Mouse (Mus musculus) liver, adult 2 months (tissue): ENCODE data around the gene Agbl1. TPM values are rescaled to one million over a fixed set of nuclear protein-coding genes. Genes with fewer than 3 reads are reported as not detected.
"Not testable (repeated sequence)": the region's sequence is repeated elsewhere in the genome, so short reads cannot be mapped to it uniquely, and the experiment has no call there.

Experiments used
- DNase-seq: peaks from one replicate; pipeline ENCODE4 v3.0.0-alpha.2; 2011; ENCODE audit warnings: low read depth, low spot score; ENCODE audit errors: extremely low read depth
- H3K27ac ChIP-seq: fragments of 200-500 bp; replicated peaks from 2 replicates; pipeline ENCODE4 v1.5.1; 2012; ENCODE audit warnings: low read depth, mild to moderate bottlenecking, control low read depth, inconsistent platforms, low read length; ENCODE audit not compliant: insufficient read depth
- H3K27me3 ChIP-seq: fragments of 200-500 bp; 2 replicates; pipeline ENCODE4 v1.6.1; 2012; ENCODE audit warnings: mild to moderate bottlenecking, moderate library complexity, low read length, inconsistent platforms; ENCODE audit not compliant: control insufficient read depth, insufficient read depth
- H3K36me3 ChIP-seq: fragments of 200-500 bp; 2 replicates; pipeline ENCODE4 v1.6.1; 2012; ENCODE audit warnings: low read length, inconsistent platforms; ENCODE audit not compliant: control insufficient read depth, insufficient read depth
- H3K4me1 ChIP-seq: fragments of 200-500 bp; 2 replicates; pipeline ENCODE4 v1.6.1; 2011; ENCODE audit warnings: low read length; ENCODE audit not compliant: control insufficient read depth, insufficient read depth
- H3K4me3 ChIP-seq: fragments of 200-500 bp; 2 replicates; pipeline ENCODE4 v1.5.1; 2011; ENCODE audit warnings: low read depth, mild to moderate bottlenecking, control low read depth, low read length, moderate library complexity; ENCODE audit not compliant: insufficient read depth
- H3K79me2 ChIP-seq: fragments of 200-500 bp; 2 replicates; pipeline ENCODE4 v1.6.1; 2012; ENCODE audit warnings: inconsistent platforms, mild to moderate bottlenecking, low read length, moderate library complexity; ENCODE audit not compliant: control insufficient read depth, insufficient read depth
- H3K9ac ChIP-seq: fragments of 200-500 bp; 2 replicates; pipeline ENCODE4 v1.6.1; 2012; ENCODE audit warnings: low read depth, mild to moderate bottlenecking, control low read depth, inconsistent platforms, low read length
- CTCF ChIP-seq: fragments of 200-500 bp; IDR thresholded peaks from 2 replicates; pipeline ENCODE4 v1.5.1; 2011; ENCODE audit warnings: low read depth, low read length, control low read depth
- POLR2A ChIP-seq: fragments of 200-500 bp; IDR thresholded peaks from 2 replicates; pipeline ENCODE4 v1.6.1; 2011; ENCODE audit warnings: low read length, control low read depth; ENCODE audit not compliant: insufficient read depth; ENCODE audit errors: extremely low read depth
- WGBS: fragments of 180-500 bp; shearing (Covaris S2); methylation state at CpG from one replicate; pipeline ENCODE4 v1.1.7; 2018; 5-methylcytosine and 5-hydroxymethylcytosine counted together
- polyA plus RNA-seq: library from polyadenylated mRNA; depleted of rRNA; stranded (reverse); fragments of >200 nt; gene quantifications from 2 replicates; pipeline ENCODE4 v1.2.3, GENCODE M21; 2012
- total RNA-seq: library from RNA; depleted of rRNA; stranded (reverse); fragments of >200 nt; gene quantifications from 2 replicates; pipeline ENCODE4 v1.2.3, GENCODE M21; 2014

Gene Agbl1
- total and polyA plus RNA-seq, 2 experiments, result not detected

GRCm38 (mm10) chr7:76228881-76229280 is 806 bp upstream of the Agbl1 start:
- H3K27ac ChIP-seq, result no peak overlapping the region
- H3K4me1 ChIP-seq, result no peaks in the 10 kb centered on the region
- H3K27me3 ChIP-seq, result no peaks in the 10 kb centered on the region
- no peak overlapping the region for H3K9ac ChIP-seq
- no peak for DNase-seq
- no peak for TF ChIP-seq POLR2A
- TF ChIP-seq CTCF, result no peak
- no peaks in the 10 kb centered on the region for H3K36me3 ChIP-seq
- H3K79me2 ChIP-seq, result no peaks in the 10 kb centered on the region
- H3K4me3 ChIP-seq, result no peak overlapping the region
- WGBS, result 39% methylated on average over 2 of the region's 2 CpGs

- Histone ChIP-seq H3K27ac (no peak overlapping the region), H3K4me3 (no peak overlapping the region), H3K4me1 (no peaks in the 10 kb centered on the region), H3K36me3 (no peaks in the 10 kb centered on the region), H3K79me2 (no peaks in the 10 kb centered on the region), H3K9ac (no peak overlapping the region), H3K27me3 (no peaks in the 10 kb centered on the region)
- TF ChIP-seq POLR2A (no peak), CTCF (no peak)
- DNase-seq, result no peak
- WGBS, result 84% methylated on average over 2 of the region's 2 CpGs
Measured at GRCm38 (mm10) chr7:76234321-76234720, 4.6 kb downstream of the Agbl1 start.

- Histone ChIP-seq H3K27me3 (no peaks in the 10 kb centered on the region), H3K4me1 (no peaks in the 10 kb centered on the region), H3K27ac (no peak overlapping the region), H3K9ac (no peak overlapping the region), H3K79me2 (no peaks in the 10 kb centered on the region), H3K36me3 (no peaks in the 10 kb centered on the region), H3K4me3 (no peak overlapping the region)
- WGBS, result 77% methylated on average over 4 of the region's 4 CpGs
- TF ChIP-seq CTCF (no peak), POLR2A (no peak)
- DNase-seq, result no peak
Measured at GRCm38 (mm10) chr7:76237497-76237896, 7.8 kb downstream of the Agbl1 start.

- H3K27ac ChIP-seq, H3K36me3 ChIP-seq, H3K9ac ChIP-seq, DNase-seq, H3K4me1 ChIP-seq, H3K79me2 ChIP-seq, H3K27me3 ChIP-seq, H3K4me3 ChIP-seq: not testable (repeated sequence)
- 95% methylated on average over 18 of the region's 18 CpGs for WGBS
Measured at GRCm38 (mm10) chr7:76244839-76245238, 15.2 kb downstream of the Agbl1 start.

GRCm38 (mm10) chr7:76275061-76275460 is 45.4 kb downstream of the Agbl1 start:
- no peaks in the 10 kb centered on the region for H3K4me1 ChIP-seq
- no peak overlapping the region for H3K9ac ChIP-seq
- H3K27me3 ChIP-seq, result no peaks in the 10 kb centered on the region; the same call in 1 of the 2 replicates
- H3K79me2 ChIP-seq, result no peaks in the 10 kb centered on the region
- no peaks in the 10 kb centered on the region for H3K36me3 ChIP-seq
- no peak overlapping the region for H3K27ac ChIP-seq
- no peak for DNase-seq
- no peak overlapping the region for H3K4me3 ChIP-seq
- TF ChIP-seq POLR2A, result no peak
- no peak for TF ChIP-seq CTCF

- H3K27me3 ChIP-seq, result no peaks in the 10 kb centered on the region
Measured at GRCm38 (mm10) chr7:76282831-76283230, 53.1 kb downstream of the Agbl1 start.

More at GRCm38 (mm10) chr7:76282831-76283230, 53.1 kb downstream of the Agbl1 start:
- no peaks in the 10 kb centered on the region for H3K36me3 ChIP-seq
- no peak for TF ChIP-seq POLR2A
- TF ChIP-seq CTCF, result no peak
- no peak overlapping the region for H3K4me3 ChIP-seq
- no peaks in the 10 kb centered on the region for H3K4me1 ChIP-seq
- WGBS, result 58% methylated on average over 2 of the region's 2 CpGs
- H3K27ac ChIP-seq, result no peak overlapping the region
- H3K79me2 ChIP-seq, result no peaks in the 10 kb centered on the region
- no peak overlapping the region for H3K9ac ChIP-seq
- DNase-seq, result no peak
